Mouse (Mus musculus) cerebellum, adult 2 months (tissue): ENCODE data around the gene Rab21.

Experiments
- CTCF ChIP-seq: fragments of 200-500 bp; IDR thresholded peaks from 2 replicates; pipeline ENCODE4 v1.5.1; 2011; ENCODE audit warnings: low read depth, mild to moderate bottlenecking, control low read depth, low read length, moderate library complexity, borderline replicate concordance; ENCODE audit not compliant: insufficient read depth
- POLR2A ChIP-seq: fragments of 200-500 bp; IDR thresholded peaks from 2 replicates; pipeline ENCODE4 v1.6.1; 2011; ENCODE audit warnings: low read length, control low read depth, borderline replicate concordance; ENCODE audit not compliant: insufficient read depth

GRCm38 (mm10) chr10:115313641-115314286 is 1.6 kb downstream of the Rab21 start:
- no peak for TF ChIP-seq CTCF
- no peak for TF ChIP-seq POLR2A
